ENCODE assay signal across 21 mouse cellular contexts in genomic region chr16:93026094-93026648, GRCm38 (mm10).
A peak's percentile ranks its signal among the peaks of the same experiment; 100 is the strongest.
DNase-seq lines count a peak whose midpoint lies in the region; ATAC-seq and TF ChIP-seq lines count a peak whose summit lies in the region.
"Had no signal": no experiment of that assay in that cellular context is flagged by ENCODE, and none has a peak within 500 bp of the region (broad histone marks: within the 10 kb centered on the region; RNA-seq: fewer than 3 reads in every experiment).

No protein-coding gene starts in this region.

- 69% methylated on average over 11 of the region's 11 CpGs for WGBS in midbrain, embryonic 11.5 days

- TF ChIP-seq CTCF in bone marrow macrophage, adult 2 months (IDR thresholded peaks at IDR 0.05; ENCODE audit: low read depth, low read length), result no peak
- no peak for TF ChIP-seq CTCF in embryonic fibroblast, embryonic 13.5 days (IDR thresholded peaks at IDR 0.05; ENCODE audit: borderline replicate concordance, insufficient read depth, low read length)

- no peaks in the 10 kb centered on the region for H3K36me3 ChIP-seq in midbrain, embryonic 11.5 days (ENCODE audit: control insufficient read depth, insufficient read depth, low read length)
- H3K36me3 ChIP-seq: forebrain, embryonic 15.5 days; hindbrain, embryonic 13.5 days; intestine, embryonic 15.5 days had no signal

- no peaks in the 10 kb centered on the region for H3K27me3 ChIP-seq in midbrain, embryonic 11.5 days (ENCODE audit: control insufficient read depth, insufficient read depth, low read length)
- H3K27me3 ChIP-seq: forebrain, embryonic 15.5 days; intestine, embryonic 15.5 days had no signal

- no peaks in the 10 kb centered on the region for H3K9me3 ChIP-seq in midbrain, embryonic 11.5 days (ENCODE audit: control insufficient read depth, low read length)
- H3K9me3 ChIP-seq: forebrain, embryonic 15.5 days; hindbrain, embryonic 13.5 days; intestine, embryonic 15.5 days; megakaryocyte, embryonic 14.5 days had no signal

- ATAC-seq in midbrain, embryonic 11.5 days (ENCODE audit: low FRiP score), result no peak
- ATAC-seq: activated CD4-positive, CD25-positive, alpha-beta regulatory T cell, adult 4 months; forebrain, embryonic 15.5 days; intestine, embryonic 15.5 days had no signal

- H3K27ac ChIP-seq in bone marrow macrophage, adult 2 months (ENCODE audit: insufficient read depth, low read depth, low read length), result peak overlapping the region; percentile 67
- H3K27ac ChIP-seq in embryonic fibroblast, embryonic 13.5 days (ENCODE audit: insufficient read depth, low read length), result peak overlapping the region; percentile 75
- no peak overlapping the region for H3K27ac ChIP-seq in midbrain, embryonic 11.5 days (ENCODE audit: low read depth, low read length)
- H3K27ac ChIP-seq: forebrain, embryonic 15.5 days; hindbrain, embryonic 13.5 days; intestine, embryonic 15.5 days had no signal

- no peak overlapping the region for H3K9ac ChIP-seq in midbrain, embryonic 11.5 days (ENCODE audit: low read length)
- H3K9ac ChIP-seq: forebrain, embryonic 15.5 days; hindbrain, embryonic 13.5 days; intestine, embryonic 15.5 days had no signal

- H3K4me2 ChIP-seq in midbrain, embryonic 11.5 days, result no peak overlapping the region
- H3K4me2 ChIP-seq: forebrain, embryonic 15.5 days; hindbrain, embryonic 13.5 days; intestine, embryonic 15.5 days; liver, embryonic 11.5 days had no signal

- no peak overlapping the region for H3K4me3 ChIP-seq in bone marrow macrophage, adult 2 months (ENCODE audit: insufficient read depth, low read length)
- H3K4me3 ChIP-seq in embryonic fibroblast, embryonic 13.5 days (ENCODE audit: insufficient read depth, low read length), result no peak overlapping the region
- no peak overlapping the region for H3K4me3 ChIP-seq in midbrain, embryonic 11.5 days (ENCODE audit: low read depth, low read length)
- H3K4me3 ChIP-seq: forebrain, embryonic 15.5 days; hindbrain, embryonic 13.5 days; intestine, embryonic 15.5 days; megakaryocyte, embryonic 14.5 days had no signal

- no peak for TF ChIP-seq POLR2A in bone marrow macrophage, adult 2 months (IDR thresholded peaks at IDR 0.05; ENCODE audit: borderline replicate concordance, low read depth, low read length)
- no peak for TF ChIP-seq POLR2A in embryonic fibroblast, embryonic 13.5 days (IDR thresholded peaks at IDR 0.05; ENCODE audit: low read depth, low read length)

- H3K4me1 ChIP-seq in bone marrow macrophage, adult 2 months (ENCODE audit: control insufficient read depth, insufficient read depth, low read length), result peaks cover 51% of the 10 kb centered on the region
- H3K4me1 ChIP-seq in embryonic fibroblast, embryonic 13.5 days (ENCODE audit: control insufficient read depth, insufficient read depth, low read length), result peaks cover 2% of the 10 kb centered on the region; the same call in 1 of the 2 replicates
- no peaks in the 10 kb centered on the region for H3K4me1 ChIP-seq in midbrain, embryonic 11.5 days (ENCODE audit: control insufficient read depth, insufficient read depth, low read length)
- H3K4me1 ChIP-seq: forebrain, embryonic 15.5 days; hindbrain, embryonic 13.5 days; intestine, embryonic 15.5 days had no signal

- DNase-seq in embryo, embryonic 10.5 days (ENCODE audit: low spot score), result peak; percentile 5
- no peak for DNase-seq in embryo, embryonic 11 days
- peak; percentile 21 for DNase-seq in layer of hippocampus, adult 9-11 months
- no peak for DNase-seq in layer of hippocampus, adult 11-12 months (ENCODE audit: low spot score)
- DNase-seq in midbrain, embryonic 11.5 days (ENCODE audit: low spot score, missing footprints), result no peak
- no peak for DNase-seq in cerebellum, postnatal 10 days
- DNase-seq: adrenal gland, postnatal 14 days; cerebellum, adult 8-10 months; gastrocnemius, postnatal 14 days; layer of hippocampus, postnatal 36 days; lung, adult 18-20 months; retina, postnatal 1 day; thymus, adult 2 months had no signal

Comparison
In these comparisons a context has a peak if more than half of its experiments do, and no peak if none do; other contexts are left out.
1. DNase-seq: peak in embryo, embryonic 10.5 days (single experiment) and layer of hippocampus, adult 9-11 months (single experiment); none in embryo, embryonic 11 days (single experiment), layer of hippocampus, adult 11-12 months (single experiment), midbrain, embryonic 11.5 days (single experiment) and cerebellum, postnatal 10 days (0 of 2).